Mouse (Mus musculus) heart, embryonic 16.5 days (tissue): Measurements from ENCODE around the gene Pdgfd. TPM values are rescaled to one million over a fixed set of nuclear protein-coding genes. Genes with fewer than 3 reads are reported as not detected.

Experiments
- ATAC-seq: fragments of 200-750 bp; cut with Nextera tagmentation; replicated peaks from 2 replicates; pipeline ENCODE4 v1.8.0; 2017; ENCODE audit warnings: moderate number of reproducible peaks; ENCODE audit not compliant: insufficient read depth, low FRiP score; ENCODE audit errors: extremely low read depth
- H3K27ac ChIP-seq: fragments of 300-500 bp; sonication (generic); 2 replicates; pipeline ENCODE4 v1.5.1; 2014; ENCODE audit warnings: mild to moderate bottlenecking, low read length, control low read depth, moderate library complexity
- H3K27me3 ChIP-seq: fragments of 300-500 bp; sonication (generic); 2 replicates; pipeline ENCODE4 v1.6.1; 2014; ENCODE audit warnings: low read length, mixed read lengths; ENCODE audit not compliant: control insufficient read depth, insufficient read depth
- H3K36me3 ChIP-seq: fragments of 300-500 bp; sonication (generic); 2 replicates; pipeline ENCODE4 v1.6.1; 2014; ENCODE audit not compliant: control insufficient read depth, insufficient read depth
- H3K4me1 ChIP-seq: fragments of 300-500 bp; sonication (generic); 2 replicates; pipeline ENCODE4 v1.6.1; 2014; ENCODE audit warnings: low read length, mixed read lengths; ENCODE audit not compliant: control insufficient read depth, insufficient read depth
- H3K4me2 ChIP-seq: fragments of 300-500 bp; sonication (generic); 2 replicates; pipeline ENCODE4 v1.6.1; 2014; ENCODE audit warnings: low read depth, mild to moderate bottlenecking, control low read depth, low read length
- H3K4me3 ChIP-seq: fragments of 300-500 bp; sonication (generic); 2 replicates; pipeline ENCODE4 v1.5.1; 2014; ENCODE audit warnings: mild to moderate bottlenecking, control low read depth, low read length
- H3K9ac ChIP-seq: fragments of 300-500 bp; sonication (generic); 2 replicates; pipeline ENCODE4 v1.6.1; 2014; ENCODE audit warnings: low read length, control low read depth
- H3K9me3 ChIP-seq: fragments of 300-500 bp; sonication (generic); replicated peaks from 2 replicates; pipeline ENCODE4 v1.6.1; 2016; ENCODE audit warnings: low read length; ENCODE audit not compliant: control insufficient read depth
- WGBS: fragments of 180-500 bp; shearing (Covaris S2); extraction: QIAGEN DNeasy Blood & Tissue Kit; methylation state at CpG from one replicate; pipeline ENCODE4 v1.1.7; 2014; 5-methylcytosine and 5-hydroxymethylcytosine counted together
- polyA plus RNA-seq: library from polyadenylated mRNA; unstranded; fragments of >200 nt; fragmentation: Nextera tagmentation; extraction: Ambion mirVana; gene quantifications from 2 replicates; pipeline ENCODE4 v1.2.1, GENCODE M21; 2015

Pdgfd gene
- polyA plus RNA-seq, 1 experiment from 2014 or later: 8.0 TPM

DNA sequence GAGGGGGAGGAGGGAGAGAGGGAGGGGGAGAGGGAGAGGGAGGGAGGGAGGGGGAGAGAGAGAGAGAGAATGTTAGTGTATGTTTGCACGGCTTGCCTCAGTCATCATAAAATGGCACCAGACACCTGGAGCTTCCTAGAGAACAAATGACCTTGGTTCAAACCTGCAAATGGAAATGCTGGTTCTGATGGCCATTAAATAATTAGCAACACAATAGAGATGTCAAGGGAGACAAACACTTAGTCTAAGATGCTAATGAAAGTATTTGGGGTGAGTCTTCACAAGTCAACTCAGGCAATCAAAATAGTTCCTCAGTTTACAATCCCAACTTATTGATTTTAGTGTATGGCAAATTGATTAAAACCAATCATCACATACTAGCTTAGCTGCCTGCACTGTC is 198.2 kb downstream of the Pdgfd start:
- Histone ChIP-seq H3K9me3 (no peaks in the 10 kb centered on the region), H3K27me3 (no peaks in the 10 kb centered on the region), H3K36me3 (no peaks in the 10 kb centered on the region), H3K4me1 (no peaks in the 10 kb centered on the region), H3K4me2 (no peak overlapping the region), H3K27ac (no peak overlapping the region), H3K9ac (no peak overlapping the region), H3K4me3 (no peak overlapping the region)
- ATAC-seq: no peak
- WGBS: 56% methylated on average over 1 of the region's 1 CpGs

DNA sequence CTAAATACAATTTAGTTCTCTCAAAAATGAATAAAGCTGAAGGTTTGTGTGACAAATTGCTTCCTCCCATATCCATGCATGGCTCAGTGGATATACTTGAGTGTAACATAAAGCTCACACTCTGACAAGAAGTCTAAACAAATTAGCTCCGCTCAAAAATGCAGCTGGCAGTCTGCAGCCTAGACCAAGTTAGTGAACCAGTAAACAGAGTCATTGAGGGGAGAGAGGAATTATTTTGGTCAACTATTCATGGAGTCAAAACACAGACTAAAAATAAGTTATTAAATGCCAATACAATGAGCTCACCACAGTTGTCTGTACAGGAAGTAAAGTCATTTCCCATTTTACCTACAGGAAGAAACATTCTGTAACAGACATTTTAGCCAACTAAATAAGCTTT is 233.4 kb downstream of the Pdgfd start:
- Histone ChIP-seq H3K36me3 (no peaks in the 10 kb centered on the region), H3K9me3 (no peaks in the 10 kb centered on the region), H3K9ac (no peak overlapping the region), H3K27me3 (no peaks in the 10 kb centered on the region), H3K4me2 (no peak overlapping the region), H3K4me3 (no peak overlapping the region), H3K4me1 (no peaks in the 10 kb centered on the region), H3K27ac (no peak overlapping the region)
- WGBS: 37% methylated on average over 1 of the region's 1 CpGs
- ATAC-seq: no peak

DNA sequence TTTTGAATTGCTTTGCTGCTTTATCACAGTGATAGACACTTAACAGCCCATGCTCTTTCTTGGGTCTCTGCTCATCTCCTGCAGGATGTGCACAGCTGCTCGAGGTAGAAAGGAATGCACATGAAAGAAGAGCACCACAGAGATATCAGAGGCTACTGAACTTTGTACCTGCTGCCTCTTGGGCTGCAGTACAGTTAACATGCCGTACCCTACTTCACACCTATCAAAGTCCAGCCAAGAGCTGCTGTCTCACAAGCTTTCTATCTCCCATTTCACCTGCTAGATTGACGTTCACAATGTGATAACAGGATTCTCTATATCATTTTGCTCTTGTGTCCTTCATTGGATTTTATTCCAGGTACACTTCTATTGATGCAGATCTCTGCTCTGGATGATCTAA is 238.2 kb downstream of the Pdgfd start:
- H3K4me3 ChIP-seq: no peak overlapping the region
- H3K9me3 ChIP-seq: no peaks in the 10 kb centered on the region
- WGBS: 41% methylated on average over 3 of the region's 3 CpGs
- no peaks in the 10 kb centered on the region for H3K4me1 ChIP-seq
- no peaks in the 10 kb centered on the region for H3K36me3 ChIP-seq
- ATAC-seq: no peak
- no peak overlapping the region for H3K4me2 ChIP-seq
- no peak overlapping the region for H3K9ac ChIP-seq
- H3K27ac ChIP-seq: no peak overlapping the region
- no peaks in the 10 kb centered on the region for H3K27me3 ChIP-seq

DNA sequence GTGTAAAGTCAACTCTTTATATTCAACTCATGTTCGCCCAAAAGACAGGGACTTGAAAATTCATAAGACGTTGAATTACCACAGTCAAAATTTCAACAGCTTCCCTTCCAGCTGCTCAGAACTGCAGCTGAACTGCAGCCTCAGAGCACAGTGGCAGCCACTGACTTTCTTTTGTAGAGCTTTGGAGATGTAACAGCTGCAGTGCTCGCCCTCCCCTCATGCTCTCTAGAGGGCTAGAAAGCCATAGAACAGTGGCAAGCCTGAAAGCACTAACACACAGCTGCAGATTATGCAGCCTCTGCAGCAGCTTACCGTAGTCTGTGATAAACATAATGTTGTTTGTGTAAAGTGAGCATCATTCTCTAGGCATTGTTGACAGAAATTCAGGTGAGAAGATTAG is 239.6 kb downstream of the Pdgfd start:
- no peak overlapping the region for H3K9ac ChIP-seq
- 49% methylated on average over 4 of the region's 4 CpGs for WGBS
- no peak overlapping the region for H3K27ac ChIP-seq
- no peaks in the 10 kb centered on the region for H3K4me1 ChIP-seq
- H3K36me3 ChIP-seq: no peaks in the 10 kb centered on the region
- no peak for ATAC-seq
- no peak overlapping the region for H3K4me2 ChIP-seq
- H3K27me3 ChIP-seq: no peaks in the 10 kb centered on the region
- no peaks in the 10 kb centered on the region for H3K9me3 ChIP-seq
- no peak overlapping the region for H3K4me3 ChIP-seq

DNA sequence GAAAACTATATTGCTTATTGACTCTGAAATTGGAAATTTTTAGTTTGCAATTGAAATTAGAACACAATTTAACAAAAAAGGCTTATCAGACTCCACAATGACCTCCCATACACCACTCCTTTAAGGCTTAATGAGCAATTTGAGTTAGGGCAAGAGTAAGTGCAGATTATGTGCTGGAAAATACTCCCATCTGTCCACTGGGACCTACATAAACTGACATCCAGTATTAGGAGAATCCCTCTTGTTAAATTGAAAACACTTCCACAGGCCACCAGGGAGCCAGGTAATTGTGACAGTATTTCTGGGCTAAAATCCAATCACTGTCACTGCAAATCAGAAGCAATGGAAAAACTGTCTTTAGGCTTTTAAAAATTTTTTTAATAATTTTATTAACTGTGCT is 256.2 kb downstream of the Pdgfd start:
- no peak for ATAC-seq
- Histone ChIP-seq H3K9ac (no peak overlapping the region), H3K4me1 (no peaks in the 10 kb centered on the region), H3K9me3 (no peaks in the 10 kb centered on the region), H3K27me3 (no peaks in the 10 kb centered on the region), H3K27ac (no peak overlapping the region), H3K36me3 (no peaks in the 10 kb centered on the region), H3K4me3 (no peak overlapping the region), H3K4me2 (no peak overlapping the region)

Other genes with a start within 250 kb of the Pdgfd start
- 0.04 and 0.07 TPM in 2 replicates for gene Ddi1, start 101.3 kb downstream of the Pdgfd start, polyA plus RNA-seq